Mouse (Mus musculus) heart, postnatal 14 days (tissue): ENCODE results near the gene Zeb2. TPM values are rescaled to one million over a fixed set of nuclear protein-coding genes. Genes with fewer than 3 reads are reported as not detected.
"Not testable (repeated sequence)": the region's sequence is repeated elsewhere in the genome, so short reads cannot be mapped to it uniquely, and the experiment has no call there.

ENCODE experiments used
- DNase-seq, 2 experiments: peaks; one replicate each; pipeline ENCODE4 v3.0.0; 2021 to 2022
- intact Hi-C: fragments of 180-260 bp; cut with DNase I; formaldehyde crosslinking; loops from one replicate; pipeline ENCODE4 v1.15.1; 2025
- total RNA-seq, 2 experiments: library from RNA; stranded (reverse); gene quantifications; 2 replicates each; pipeline ENCODE4 v1.2.3; 2021

Zeb2 gene
- total RNA-seq, 2 experiments from 2014 or later: 51.3 to 58.5 TPM

DNA sequence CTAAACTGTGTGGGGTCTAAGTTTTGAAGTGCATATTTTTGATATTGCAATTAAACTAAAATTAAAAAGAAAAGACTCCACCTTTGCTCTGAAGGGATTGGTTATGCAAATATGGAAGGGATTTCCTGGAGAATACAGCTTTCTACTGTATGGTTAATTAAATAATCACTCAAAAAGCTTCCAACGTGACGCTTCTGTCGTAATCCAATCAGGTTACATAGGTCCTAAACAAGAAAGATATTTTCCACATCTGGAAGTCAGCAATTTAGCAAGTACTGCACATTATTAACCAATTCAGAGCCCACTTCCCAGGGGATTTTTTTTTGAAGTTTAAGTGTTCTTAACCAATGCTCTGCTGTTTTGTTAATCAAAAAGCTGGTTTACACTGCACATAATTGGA lies 3.3 kb downstream of the Zeb2 start:
- DNase-seq: no peak
- intact Hi-C loops: loop anchor here (5.0 to 10.0 kb wide), 5 partner anchors 301 to 1328 kb away; no protein-coding TSS in a partner anchor

DNA sequence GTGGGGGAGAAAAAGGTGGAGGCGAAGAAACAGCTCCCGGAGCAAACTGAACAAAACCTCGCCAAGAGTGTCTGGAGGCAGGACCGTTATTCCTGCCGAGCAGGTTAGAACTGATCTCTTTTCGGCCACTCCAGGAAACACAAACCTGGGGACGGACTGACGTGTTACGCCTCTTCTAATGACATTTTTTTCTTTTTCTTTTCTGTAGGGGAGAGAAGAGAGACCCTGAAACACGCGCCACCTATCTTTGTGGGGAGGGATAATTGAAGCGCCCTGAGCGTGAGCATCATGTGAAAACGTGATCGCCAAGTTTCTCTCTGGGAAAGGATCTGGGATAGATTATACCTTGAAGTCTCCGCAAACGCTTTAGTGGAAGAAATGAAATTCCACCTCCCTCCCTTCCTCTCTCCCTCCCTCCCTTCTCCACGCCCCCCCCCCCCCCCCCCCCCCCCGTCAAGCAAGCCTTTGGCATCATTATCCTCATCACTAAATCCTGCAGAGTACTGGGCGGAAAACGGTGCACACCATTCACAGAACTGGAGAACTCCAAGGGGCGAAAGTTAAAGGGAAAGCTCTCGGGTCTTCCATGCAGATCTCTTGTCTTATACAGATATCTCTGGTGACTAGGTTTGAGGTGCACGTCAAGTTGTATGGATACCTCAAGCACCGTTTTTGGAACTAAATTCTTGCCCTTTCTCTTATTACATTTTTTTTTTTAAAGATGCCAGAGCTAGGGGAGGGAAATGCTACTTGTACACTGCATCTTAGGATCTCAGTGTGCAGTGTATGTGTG lies 4.1 kb downstream of the Zeb2 start:
- intact Hi-C loops: loop anchor here (5.0 to 10.0 kb wide), 5 partner anchors 302 to 1329 kb away; no protein-coding TSS in a partner anchor
- DNase-seq: peak in 1 of 2 experiments; percentile 59

DNA sequence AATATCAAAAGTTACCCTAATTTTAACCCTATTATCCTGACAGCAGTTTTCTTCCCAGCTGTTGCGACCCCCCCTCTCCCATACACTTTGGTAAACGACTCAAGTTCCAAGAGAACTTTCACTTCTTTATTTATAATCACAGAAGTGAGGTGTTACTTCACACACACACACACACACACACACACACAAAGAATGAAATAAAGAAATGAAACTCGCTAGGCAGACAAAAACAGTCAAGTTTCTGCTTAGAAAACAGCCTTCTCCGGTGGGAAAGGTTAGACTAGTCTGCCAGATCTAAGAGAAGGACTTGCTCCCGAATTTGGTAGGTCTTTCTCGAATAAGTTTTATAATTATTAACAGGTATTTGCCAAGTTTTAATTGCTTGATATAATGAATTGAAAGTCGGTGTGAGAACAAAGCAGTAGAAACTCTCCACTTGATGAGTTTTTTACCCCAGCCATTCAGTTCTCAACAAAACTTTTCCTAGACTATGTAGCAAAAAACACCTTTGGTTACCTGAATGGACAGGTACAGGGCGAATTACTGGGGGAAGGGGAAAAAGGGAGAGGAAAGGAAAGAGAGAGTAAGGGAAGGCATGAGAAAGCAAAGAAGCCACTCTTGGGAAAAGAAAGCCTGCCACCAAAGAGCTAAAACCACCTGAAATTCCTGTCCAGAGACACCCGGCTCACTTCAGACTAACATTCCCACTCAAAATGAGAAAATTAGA lies 5.0 kb downstream of the Zeb2 start:
- DNase-seq: no peak
- intact Hi-C loops: loop anchor here (5.0 to 10.0 kb wide), 5 partner anchors 303 to 1330 kb away; no protein-coding TSS in a partner anchor

DNA sequence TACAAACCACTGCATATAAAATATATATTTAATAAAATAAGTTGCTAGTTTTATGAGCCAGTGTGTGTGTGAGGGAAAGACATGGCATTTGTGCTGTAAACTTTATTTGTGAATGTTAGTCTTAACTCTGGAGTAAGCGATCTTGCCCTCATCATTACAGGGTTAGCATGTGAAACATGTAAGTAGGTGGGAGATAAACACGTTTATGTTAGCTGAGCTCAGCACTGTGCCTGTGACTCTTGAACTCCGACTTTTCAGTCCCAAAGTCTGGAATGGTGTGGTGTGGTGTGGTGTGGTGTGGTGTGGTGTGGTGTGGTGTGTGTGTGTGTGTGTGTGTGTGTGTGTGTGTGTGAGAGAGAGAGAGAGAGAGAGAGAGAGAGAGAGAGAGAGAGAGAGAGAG lies 5.6 kb downstream of the Zeb2 start:
- not testable (repeated sequence) for DNase-seq

DNA sequence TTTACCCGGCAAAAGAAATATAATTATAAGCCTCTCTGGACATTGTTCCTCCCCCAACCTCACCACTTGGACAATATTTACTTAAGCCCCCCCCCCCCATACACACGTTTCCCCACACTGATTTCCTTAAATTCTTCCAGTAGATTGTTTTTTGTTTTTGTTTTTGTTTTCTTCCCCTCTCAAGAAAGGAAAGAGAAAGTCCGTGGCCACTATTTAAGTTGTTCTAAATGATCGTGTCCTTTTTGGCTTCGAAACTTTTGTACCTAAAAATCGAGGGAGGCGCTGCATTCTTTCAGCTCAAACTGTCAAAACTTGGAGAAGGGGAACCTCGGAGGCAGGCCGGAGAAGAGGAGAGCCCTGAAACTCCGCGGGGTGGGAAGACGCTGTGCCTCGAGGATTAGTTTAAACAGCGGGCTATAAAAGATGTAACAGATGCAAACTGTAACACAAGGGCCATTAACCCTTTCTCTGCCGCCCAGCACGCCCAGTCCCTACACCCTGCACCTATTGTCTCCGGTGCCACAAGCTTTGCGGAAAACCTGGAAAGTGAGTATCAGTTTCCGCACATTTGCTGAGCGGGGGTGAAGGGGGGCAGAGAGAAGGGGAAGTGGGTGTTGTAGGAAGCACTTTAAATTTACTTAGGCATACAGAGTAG lies 6.3 kb downstream of the Zeb2 start:
- DNase-seq: peak; percentile 58 to 63
- intact Hi-C loops: loop anchor here (2.0 to 10.0 kb wide), 6 partner anchors 184 to 1331 kb away; partner anchors contain the start of gene Gtdc1

More for the DNA sequence above, 5.6 kb downstream of the Zeb2 start:
- intact Hi-C loops: loop anchor here (2.0 to 10.0 kb wide), 6 partner anchors 185 to 1331 kb away; partner anchors contain the start of gene Gtdc1

DNA sequence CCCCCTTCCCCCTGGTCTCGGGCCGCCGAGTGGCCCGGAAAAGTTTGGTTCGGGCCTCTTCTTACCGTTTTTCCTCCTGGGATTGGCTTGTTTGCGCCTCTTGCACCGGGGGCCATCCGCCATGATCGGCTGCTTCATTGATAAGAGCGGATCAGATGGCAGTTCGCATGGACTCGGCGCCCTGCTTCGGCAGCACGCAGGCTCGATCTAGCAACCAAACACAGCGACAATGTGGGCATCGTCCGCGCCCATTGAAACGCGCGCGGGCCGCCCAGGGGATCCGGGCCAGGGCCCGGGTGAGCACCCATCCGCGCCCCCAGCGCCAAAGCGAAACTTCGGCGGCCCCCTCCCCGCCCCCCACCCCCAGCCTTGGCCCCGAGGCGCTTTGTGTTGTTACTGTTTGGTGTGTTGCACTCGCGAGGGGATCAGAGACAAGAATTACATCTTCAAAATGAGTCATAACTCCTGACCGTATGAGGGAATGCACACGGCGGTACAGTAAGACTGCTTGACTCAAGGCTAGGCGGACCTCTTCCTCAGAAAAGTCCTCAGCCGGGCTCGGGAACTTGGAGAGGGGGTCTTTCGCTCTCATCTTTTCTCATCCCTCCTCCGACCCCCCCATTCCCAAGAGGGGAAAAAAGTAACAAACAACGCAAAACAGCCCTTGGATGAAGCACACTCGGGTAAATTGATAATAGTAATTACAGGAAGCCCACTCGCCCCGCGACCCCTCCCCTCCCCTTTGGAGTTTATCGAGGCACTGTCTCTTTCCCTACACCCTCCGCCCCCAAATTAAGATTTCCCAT lies 7.0 kb downstream of the Zeb2 start:
- intact Hi-C loops: loop anchor here (2.0 to 10.0 kb wide), 6 partner anchors 183 to 1332 kb away; partner anchors contain the start of gene Gtdc1
- DNase-seq: peak; percentile 68 to 73

DNA sequence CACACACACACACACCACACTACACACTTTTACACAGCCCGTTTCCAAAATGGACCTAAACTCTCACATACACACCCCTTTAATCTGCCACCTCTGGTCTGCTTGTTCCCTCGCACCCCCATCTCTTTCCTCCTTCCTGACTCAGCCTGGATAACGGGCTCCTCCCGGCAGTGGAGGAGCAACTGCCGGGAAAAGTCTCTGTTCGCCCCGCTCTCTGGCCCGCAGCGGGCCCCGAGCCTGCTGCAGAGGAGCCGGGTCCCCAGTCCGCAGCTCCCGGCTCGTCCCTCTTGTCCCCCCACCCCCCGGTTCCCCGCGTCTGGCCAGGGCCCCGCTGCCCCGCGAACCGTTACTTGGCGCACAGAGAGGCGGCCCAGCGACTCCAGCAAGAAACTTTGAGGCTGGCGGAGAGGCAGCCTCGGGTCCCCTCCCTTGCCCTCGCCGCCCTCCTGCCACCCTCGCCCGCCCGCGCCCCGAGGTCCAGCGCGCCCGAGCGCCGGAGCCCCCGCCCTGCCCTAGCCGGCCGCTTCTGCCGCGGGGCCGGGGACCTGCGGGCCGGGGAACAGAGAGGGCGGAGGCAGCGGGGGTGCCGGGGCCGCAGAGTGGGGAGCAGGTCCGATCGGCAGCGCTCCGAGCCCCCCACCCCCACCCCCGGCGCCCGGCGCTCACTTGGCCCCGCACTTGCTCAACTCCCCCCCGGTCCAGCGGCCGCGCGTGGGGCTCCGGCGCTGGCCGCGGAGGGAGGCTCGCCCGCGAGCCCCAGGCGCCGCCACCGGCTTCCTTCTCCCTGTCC lies 7.8 kb downstream of the Zeb2 start:
- peak; percentile 56 to 65 for DNase-seq
- intact Hi-C loops: no loop called here

DNA sequence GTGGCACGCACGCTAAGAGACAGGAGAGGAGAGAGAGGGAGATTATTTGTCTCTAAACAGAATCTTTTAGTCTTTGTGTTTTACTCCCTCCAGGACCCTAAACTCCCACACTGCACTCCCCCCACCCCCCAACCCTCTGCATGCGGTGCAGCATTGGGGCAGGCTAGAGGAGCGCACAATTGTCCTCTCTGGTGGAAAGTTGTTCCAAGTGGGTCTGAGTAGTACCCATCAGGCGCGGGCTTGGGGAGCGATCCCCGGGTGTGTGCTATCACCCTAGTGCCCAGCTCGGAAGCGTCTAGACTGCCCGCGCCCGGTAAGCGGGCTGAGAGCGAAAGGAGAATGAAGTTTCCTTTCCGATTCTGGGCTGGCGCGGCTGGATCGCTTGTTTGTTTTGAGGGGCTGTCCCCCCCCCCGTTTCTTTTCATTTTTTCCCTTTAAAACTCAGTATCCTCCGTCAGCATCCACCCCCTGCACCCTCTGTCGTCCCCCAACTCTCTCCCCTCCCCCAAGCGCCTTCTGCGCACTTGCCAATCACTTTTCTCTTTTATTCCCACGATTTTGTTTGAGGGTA lies 8.6 kb downstream of the Zeb2 start:
- peak; percentile 63 to 64 for DNase-seq
- intact Hi-C loops: no loop called here

DNA sequence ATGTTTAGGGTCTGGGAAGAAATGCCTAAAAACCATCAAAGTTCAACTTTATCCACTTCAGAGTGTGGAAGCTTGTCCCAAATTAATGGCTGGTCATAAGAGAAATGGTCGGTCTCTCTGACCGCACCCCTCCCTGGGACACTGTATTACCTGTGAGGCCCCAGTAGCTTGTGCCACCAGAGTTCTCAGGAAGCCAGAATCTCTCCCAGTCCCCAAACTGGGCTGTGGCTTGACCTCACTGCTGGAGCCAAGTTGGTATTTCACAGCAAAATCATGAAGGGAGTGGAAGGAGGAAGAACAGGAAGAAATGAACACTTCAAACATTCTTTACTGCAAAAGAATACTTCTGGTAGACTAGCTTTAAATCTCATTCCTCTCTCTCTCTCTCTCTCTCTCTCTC lies 9.6 kb downstream of the Zeb2 start:
- intact Hi-C loops: no loop called here
- DNase-seq: no peak

DNA sequence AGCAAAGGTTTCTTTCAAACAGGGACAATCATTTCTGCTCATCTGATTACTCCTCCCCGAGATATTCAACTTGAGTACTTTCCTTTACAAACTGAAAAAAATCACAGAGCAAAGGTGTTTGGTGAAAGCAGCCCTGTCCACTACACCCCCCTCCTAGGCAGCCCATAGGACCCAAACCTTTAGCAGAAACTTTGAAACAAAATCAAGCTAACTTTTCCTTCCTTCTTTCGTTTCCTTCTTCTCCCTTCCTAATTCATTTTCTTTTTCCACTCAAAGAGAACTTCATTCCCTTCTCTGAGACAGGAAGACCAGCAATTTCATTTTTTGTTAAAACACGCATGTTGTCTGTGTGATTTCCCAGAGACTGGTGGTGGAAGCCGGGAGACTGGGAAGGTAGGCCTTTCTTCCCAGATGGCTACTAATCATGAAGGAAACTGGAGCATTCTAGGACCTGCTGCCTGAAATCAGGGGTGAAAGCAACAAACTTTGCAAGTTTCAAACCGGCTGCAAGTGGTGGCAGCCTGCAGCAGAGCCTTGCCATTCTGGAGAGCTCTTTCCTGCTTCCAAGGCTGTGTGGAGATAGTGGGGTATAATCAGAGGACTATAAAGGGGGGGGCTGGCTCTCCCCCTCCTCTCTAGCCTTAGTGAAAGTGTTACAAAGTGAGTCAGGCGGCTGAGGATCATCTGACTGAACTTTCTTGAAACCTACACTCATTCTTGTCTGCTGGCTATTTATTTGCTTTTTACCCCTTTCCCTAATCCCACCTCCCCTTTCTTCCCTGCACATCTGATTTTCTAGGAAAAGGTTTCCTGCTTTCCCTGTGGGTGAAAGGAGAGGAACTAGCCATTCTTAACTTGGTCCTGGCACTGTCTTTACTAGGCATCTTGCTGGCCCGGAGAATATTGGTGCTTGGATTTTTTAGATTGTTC lies 11.0 kb downstream of the Zeb2 start:
- no peak for DNase-seq
- intact Hi-C loops: no loop called here

DNA sequence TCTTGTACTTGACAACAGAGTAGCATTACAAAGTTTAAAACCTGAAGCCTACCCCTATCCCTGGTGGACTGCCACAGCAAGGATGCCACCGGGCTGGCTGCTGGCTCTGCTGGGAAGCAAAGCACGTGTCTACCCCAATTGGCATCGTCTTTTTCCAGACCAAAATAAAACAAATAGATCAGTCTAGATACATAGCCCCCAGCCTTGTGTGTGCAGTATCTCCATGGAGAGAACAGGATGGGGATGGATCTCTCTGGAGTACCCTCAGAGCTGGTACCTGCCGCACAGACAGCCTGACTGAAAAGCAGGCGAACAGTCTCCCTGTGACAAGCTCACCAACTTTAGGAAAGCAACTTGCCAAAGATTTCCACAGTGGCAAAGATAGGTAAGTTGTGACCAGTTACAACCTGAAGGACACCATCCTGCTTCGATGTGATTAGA lies 11.9 kb downstream of the Zeb2 start:
- DNase-seq: no peak
- intact Hi-C loops: no loop called here

DNA sequence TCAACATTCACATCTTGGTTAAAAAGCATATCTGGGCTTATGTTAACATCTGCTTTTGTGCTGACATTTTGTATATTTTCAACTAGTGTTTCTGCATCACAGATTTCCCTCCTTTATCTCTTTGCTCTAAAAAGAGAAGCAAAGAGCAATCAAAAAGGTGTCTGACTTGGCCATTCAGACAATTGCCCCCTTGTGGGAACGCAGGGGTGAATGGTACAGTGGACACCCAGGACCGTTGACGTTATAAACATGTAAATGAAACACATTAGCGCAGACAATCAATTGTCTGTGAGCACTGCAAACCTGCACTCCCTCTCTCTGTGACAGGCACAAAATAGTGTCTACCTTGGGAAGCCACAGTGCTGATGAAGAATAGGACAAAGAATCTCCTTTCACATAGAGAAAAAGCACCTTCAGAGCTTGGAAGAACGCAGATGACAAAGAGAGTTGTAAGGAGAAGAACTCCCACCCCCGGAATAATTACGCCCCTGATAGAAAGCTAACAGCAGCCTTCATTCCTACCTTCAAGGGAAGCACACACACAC lies 12.6 kb downstream of the Zeb2 start:
- intact Hi-C loops: loop anchor here (5.0 kb wide), 1 partner anchor 82 kb away; no protein-coding TSS in a partner anchor
- no peak for DNase-seq

DNA sequence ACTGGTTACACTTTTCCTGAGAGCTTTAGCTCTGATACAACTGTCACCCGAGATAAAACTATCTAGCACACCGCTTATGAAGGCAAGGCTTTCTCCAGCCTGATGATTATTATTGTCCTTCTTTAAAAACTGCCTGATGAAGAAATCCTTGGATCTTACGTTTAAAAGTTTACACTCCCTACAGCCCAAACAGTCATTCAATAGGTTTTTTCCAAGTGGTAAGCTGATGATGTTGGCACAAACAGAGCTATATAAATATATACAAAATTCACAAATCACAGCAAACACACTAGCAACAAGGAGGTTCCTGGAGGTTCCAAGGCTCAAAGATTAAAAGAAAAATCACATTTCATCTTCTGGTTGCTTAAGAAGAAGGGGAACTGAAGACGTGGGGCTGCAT lies 13.1 kb downstream of the Zeb2 start:
- no peak for DNase-seq
- intact Hi-C loops: loop anchor here (5.0 kb wide), 1 partner anchor 82 kb away; no protein-coding TSS in a partner anchor

DNA sequence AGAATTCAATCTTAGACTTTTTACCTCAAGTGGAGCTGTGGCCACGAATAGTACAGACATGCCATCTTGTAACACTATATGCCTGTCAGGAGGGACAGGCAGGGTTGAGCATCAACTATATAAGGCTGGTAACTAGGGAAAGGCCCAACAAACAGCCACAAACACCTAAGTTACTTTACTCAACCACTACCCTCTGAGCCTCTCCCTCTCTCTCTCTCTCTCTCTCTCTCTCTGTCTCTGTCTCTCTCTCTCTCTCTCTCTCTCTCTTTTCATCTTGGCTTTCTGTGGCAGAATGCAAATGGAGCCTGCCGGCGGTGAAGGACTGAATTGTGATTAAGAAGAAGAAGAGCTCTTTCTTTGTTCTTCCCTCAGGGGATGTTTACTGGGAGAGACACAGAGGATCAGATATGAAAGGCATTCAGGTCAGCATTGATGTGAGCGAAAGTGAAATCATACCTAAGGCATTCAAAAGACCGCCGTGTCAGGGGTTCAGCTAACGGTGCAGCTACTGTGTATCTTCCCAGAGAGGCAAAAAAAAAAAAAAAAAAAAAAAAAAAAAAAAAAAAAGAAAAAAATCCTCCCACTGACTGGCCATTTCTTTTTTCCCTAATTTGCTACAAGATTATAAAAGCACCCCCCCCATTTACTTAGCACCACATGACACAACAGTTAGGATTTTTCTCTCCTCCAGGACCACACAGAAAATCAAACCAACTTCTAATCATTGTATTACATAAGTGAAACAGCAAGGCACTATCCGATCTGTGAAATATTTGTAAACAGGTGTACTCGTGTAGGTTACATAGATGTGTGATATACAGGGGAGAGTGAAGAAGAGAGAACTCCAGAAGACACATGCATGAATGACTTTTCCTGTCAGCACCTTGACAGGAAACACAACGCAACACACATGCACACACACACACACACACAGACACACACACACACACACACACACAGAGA lies 13.9 kb downstream of the Zeb2 start:
- no peak for DNase-seq
- intact Hi-C loops: loop anchor here (5.0 kb wide), 1 partner anchor 81 kb away; no protein-coding TSS in a partner anchor

DNA sequence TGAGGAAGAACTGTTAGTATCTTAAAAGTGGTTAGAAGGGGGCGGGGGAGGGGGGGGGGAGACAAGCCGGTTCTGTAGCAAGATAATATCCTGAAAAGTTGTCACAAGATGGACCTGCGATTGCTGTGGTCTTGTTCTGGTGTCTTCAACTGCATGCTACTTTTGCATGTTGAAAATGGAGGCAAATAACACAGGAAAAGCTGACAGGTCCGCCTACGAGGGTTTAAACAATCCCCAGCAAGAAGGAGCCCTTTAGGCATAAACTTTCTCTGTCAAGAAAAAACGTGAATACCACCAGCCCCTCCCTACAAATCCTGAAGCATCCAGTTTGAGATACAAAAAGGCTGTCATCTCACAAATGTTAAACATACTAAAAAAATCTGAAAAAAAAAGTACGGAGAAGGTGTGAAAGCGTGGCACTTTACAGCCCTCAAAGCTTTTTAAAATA lies 15.0 kb downstream of the Zeb2 start:
- DNase-seq: no peak
- intact Hi-C loops: loop anchor here (5.0 kb wide), 1 partner anchor 80 kb away; no protein-coding TSS in a partner anchor

DNA sequence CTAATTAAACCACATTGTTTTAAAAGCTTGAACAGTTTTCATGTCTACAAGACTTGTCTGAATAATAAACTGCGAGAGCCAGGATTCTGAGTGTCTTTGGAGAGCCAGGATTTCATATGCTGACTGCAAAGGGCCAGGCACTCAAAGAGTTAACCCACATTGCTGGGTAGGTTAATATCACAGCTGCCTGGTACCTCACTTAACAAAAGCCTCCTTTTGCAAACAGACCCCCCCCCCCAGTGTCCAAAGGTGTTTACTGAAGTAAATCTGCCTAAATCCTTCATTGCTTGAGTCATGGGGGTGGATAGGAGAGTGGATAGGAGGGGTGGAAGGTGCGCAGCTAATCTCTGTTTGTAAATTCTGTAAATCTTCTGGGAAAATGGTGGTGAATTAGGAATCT lies 15.6 kb downstream of the Zeb2 start:
- no peak for DNase-seq
- intact Hi-C loops: loop anchor here (5.0 kb wide), 1 partner anchor 79 kb away; no protein-coding TSS in a partner anchor
